Mouse (Mus musculus) cerebellum, adult 2 months (tissue): ENCODE results near the gene Rps25.
A peak's percentile ranks its signal among the peaks of the same experiment; 100 is the strongest.

Source experiments
- CTCF ChIP-seq: fragments of 200-500 bp; IDR thresholded peaks from 2 replicates; pipeline ENCODE4 v1.5.1; 2011; ENCODE audit warnings: low read depth, mild to moderate bottlenecking, control low read depth, low read length, moderate library complexity, borderline replicate concordance; ENCODE audit not compliant: insufficient read depth
- POLR2A ChIP-seq: fragments of 200-500 bp; IDR thresholded peaks from 2 replicates; pipeline ENCODE4 v1.6.1; 2011; ENCODE audit warnings: low read length, control low read depth, borderline replicate concordance; ENCODE audit not compliant: insufficient read depth

GRCm38 (mm10) chr9:44379054-44379834 lies 27.7 kb upstream of the Rps25 start, which contains the start of gene Hyou1:
- TF ChIP-seq CTCF (no peak), POLR2A (peak; percentile 73; the same call in 1 of the 2 replicates)
